Mouse (Mus musculus) liver, embryonic 14.5 days (tissue): ENCODE measurements at regions not wholly inside any gene's neighbourhood (a gene's known extent, or its start where the extent isn't known, plus 50 kb on each side); places are given as distances from the start of the nearest gene placed in this dataset.

Experiments
- CTCF ChIP-seq: IDR thresholded peaks from 2 replicates; pipeline ENCODE4 v1.5.1; 2016; ENCODE audit warnings: antibody characterized with exemption, low read depth, control low read depth
- EP300 ChIP-seq: IDR thresholded peaks from 2 replicates; pipeline ENCODE4 v1.6.1; 2016; ENCODE audit warnings: antibody characterized with exemption, low read depth

DNA sequence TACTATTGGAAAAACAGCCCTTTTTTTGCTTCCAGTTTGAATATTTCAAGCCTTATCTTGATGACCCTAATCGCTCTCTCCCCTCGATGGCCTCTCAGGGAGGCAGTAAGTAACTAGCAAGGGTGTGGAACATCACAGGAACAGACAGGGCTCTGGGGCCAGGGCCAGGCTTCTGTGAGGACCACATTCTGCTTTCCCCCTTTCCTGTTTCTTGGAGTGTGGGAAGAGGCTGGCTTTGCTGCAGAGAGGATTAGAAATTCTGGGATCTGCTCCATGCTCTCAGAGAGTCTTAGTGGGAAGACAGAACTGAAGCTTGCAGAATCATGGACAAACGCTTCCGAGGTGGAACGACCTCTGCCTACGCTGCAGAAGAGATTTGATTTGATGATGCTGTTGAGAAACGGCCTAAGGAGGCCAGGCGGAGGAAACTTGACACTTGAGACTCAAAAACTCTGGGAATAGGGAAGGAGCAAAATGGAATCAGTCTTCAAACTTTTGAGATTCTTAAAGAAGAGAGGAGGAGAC is 316.3 kb upstream of the Clint1 start:
- TF ChIP-seq EP300: no peak
- TF ChIP-seq CTCF: no peak
